Mouse (Mus musculus): ENCODE measurements around the gene F11.

DNA sequence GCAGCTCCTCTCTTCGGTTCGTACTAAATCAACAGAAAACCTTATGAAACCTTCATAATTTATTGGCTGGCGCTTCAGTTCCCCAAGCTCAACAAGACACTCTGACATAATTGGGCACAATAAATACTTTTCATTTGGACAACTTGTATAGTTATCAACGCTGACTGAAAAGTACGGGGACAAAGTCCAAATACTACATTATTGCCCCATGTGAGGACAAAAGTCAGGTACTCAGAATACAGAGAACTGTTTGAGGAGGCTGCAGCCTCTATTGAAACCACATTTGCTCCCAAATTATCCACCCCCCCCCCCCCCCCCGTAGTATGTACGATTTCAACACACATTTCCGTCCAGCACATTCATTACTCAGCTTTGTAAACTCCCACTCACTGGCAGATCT is 22.5 kb downstream of the F11 start:
- TF ChIP-seq ZC3H11A (IDR thresholded peaks at IDR 0.05; ENCODE audit: low read depth, low read length) (no peak), USF1 (IDR thresholded peaks at IDR 0.05; ENCODE audit: low read depth, low read length) (no peak), CTCF (conservative IDR thresholded peaks at IDR 0.05 in 1 of 2, IDR thresholded peaks at IDR 0.05 in 1 of 2; ENCODE audit: low read depth in 2 of 2, low read length in 2 of 2) (no peak), HCFC1 (IDR thresholded peaks at IDR 0.05; ENCODE audit: low read depth, low read length) (no peak), E2F4 (IDR thresholded peaks at IDR 0.05; ENCODE audit: insufficient replicate concordance, low read depth, low read length) (no peak), UBTF (IDR thresholded peaks at IDR 0.05; ENCODE audit: low read depth, low read length) (no peak)
